Mouse (Mus musculus) stomach, postnatal 0 days (tissue): ENCODE measurements around the gene Cc2d1b. TPM values are rescaled to one million over a fixed set of nuclear protein-coding genes. Genes with fewer than 3 reads are reported as not detected.

ENCODE experiments used
- ATAC-seq: fragments of 200-750 bp; cut with Nextera tagmentation; 2 replicates; pipeline ENCODE4 v1.8.0; 2017; ENCODE audit not compliant: low FRiP score, low TSS enrichment
- DNase-seq: peaks from one replicate; pipeline ENCODE4 v3.0.0-alpha.2; 2016; ENCODE audit warnings: low spot score
- H3K27ac ChIP-seq: fragments of 300-500 bp; sonication (generic); replicated peaks from 2 replicates; pipeline ENCODE4 v1.5.1; 2014; ENCODE audit warnings: mild to moderate bottlenecking, control low read depth
- H3K27me3 ChIP-seq: fragments of 300-500 bp; sonication (generic); 2 replicates; pipeline ENCODE4 v1.6.1; 2014; ENCODE audit warnings: low read length; ENCODE audit not compliant: control insufficient read depth, insufficient read depth
- H3K36me3 ChIP-seq: fragments of 300-500 bp; sonication (generic); 2 replicates; pipeline ENCODE4 v1.6.1; 2014; ENCODE audit warnings: low read length, mixed read lengths; ENCODE audit not compliant: control insufficient read depth, insufficient read depth
- H3K4me1 ChIP-seq: fragments of 300-500 bp; sonication (generic); replicated peaks from 2 replicates; pipeline ENCODE4 v1.6.1; 2014; ENCODE audit warnings: antibody characterized with exemption; ENCODE audit not compliant: control insufficient read depth, insufficient read depth
- H3K4me2 ChIP-seq: fragments of 300-500 bp; sonication (generic); replicated peaks from 2 replicates; pipeline ENCODE4 v1.6.1; 2014; ENCODE audit warnings: low read depth, mild to moderate bottlenecking, control low read depth, moderate library complexity
- H3K4me3 ChIP-seq: fragments of 300-500 bp; sonication (generic); 2 replicates; pipeline ENCODE4 v1.5.1; 2014; ENCODE audit warnings: low read depth, low read length, control low read depth
- H3K9ac ChIP-seq: fragments of 300-500 bp; sonication (generic); 2 replicates; pipeline ENCODE4 v1.6.1; 2014; ENCODE audit warnings: mild to moderate bottlenecking, low read length, control low read depth, mixed read lengths
- H3K9me3 ChIP-seq: fragments of 300-500 bp; sonication (generic); 2 replicates; pipeline ENCODE4 v1.6.1; 2016; ENCODE audit warnings: low read length; ENCODE audit not compliant: control insufficient read depth
- CTCF ChIP-seq: IDR thresholded peaks from 2 replicates; pipeline ENCODE4 v1.5.1; 2016; ENCODE audit warnings: antibody characterized with exemption, low read depth, mild to moderate bottlenecking, moderate library complexity
- EP300 ChIP-seq: optimal IDR thresholded peaks from 2 replicates; pipeline ENCODE3; 2016; ENCODE audit warnings: antibody characterized with exemption
- WGBS: fragments of 180-500 bp; shearing (Covaris S2); extraction: QIAGEN DNeasy Blood & Tissue Kit; methylation state at CpG from one replicate; pipeline ENCODE4 v1.1.7; 2014; 5-methylcytosine and 5-hydroxymethylcytosine counted together
- polyA plus RNA-seq: library from polyadenylated mRNA; unstranded; fragments of >200 nt; fragmentation: Nextera tagmentation; extraction: Ambion mirVana; gene quantifications from 2 replicates; pipeline ENCODE4 v1.2.1, GENCODE M21; 2015

Cc2d1b gene
- polyA plus RNA-seq = 20.9 and 23.1 TPM in 2 replicates

DNA sequence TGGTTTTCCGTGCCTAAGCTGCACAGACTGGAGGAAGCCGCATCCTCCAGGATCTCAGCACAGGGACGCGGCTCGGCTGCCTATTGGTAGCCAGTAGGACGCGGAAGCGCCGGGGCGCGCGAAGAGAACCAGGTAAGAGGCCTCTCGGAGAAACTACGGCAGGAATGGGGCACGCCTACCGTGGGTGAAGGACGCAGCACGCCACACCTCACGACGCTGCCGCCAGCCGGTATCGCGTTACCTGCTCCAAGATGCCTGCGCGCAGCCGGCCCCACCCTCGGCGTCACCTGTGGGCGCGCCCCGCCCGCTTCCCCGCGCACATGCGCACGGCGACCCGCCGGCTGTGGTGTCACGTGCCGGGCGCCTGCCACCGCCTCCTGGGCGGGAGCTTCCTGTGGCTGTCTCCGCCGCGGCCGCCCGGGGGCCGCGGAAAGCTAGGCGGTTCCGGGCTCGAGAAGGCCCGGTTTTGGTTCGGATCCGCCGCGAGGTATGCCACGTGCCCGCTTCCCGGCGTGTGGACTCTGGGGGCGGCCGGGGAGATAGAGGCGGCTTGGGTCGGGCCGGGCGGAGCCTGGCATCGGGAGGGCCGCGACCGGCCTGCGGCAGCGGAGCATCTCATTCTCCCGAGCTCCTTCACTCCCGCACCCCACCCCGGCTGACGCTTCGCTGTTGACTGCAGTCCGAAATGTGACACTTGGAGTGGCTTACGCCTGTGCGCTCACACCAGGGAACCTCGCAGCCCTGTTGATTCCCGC lies at the start of gene Cc2d1b:
Gene Cc2d1b, plus strand, starts transcription at position 354 of the 755 bp plus-strand sequence.
- H3K4me1 ChIP-seq = peaks cover 4% of the 10 kb centered on the region; the same call in 1 of the 2 replicates
- under 1% methylated on average over 68 of the region's 86 CpGs for WGBS
- ATAC-seq = peak; percentile 96
- peak within 1 kb of the TSS; percentile 78 for H3K4me2 ChIP-seq
- H3K4me3 ChIP-seq = peak within 1 kb of the TSS; percentile 70
- peak within 1 kb of the TSS; percentile 89 for H3K9ac ChIP-seq
- peak; percentile 17; the same call in 1 of the 2 replicates for TF ChIP-seq CTCF
- no peak for TF ChIP-seq EP300
- peak; percentile 99 for DNase-seq
- H3K36me3 ChIP-seq = peaks cover 2% of the 10 kb centered on the region; the same call in 1 of the 2 replicates
- no peaks in the 10 kb centered on the region for H3K27me3 ChIP-seq
- H3K9me3 ChIP-seq = no peaks in the 10 kb centered on the region
- H3K27ac ChIP-seq = peak within 1 kb of the TSS; percentile 92

DNA sequence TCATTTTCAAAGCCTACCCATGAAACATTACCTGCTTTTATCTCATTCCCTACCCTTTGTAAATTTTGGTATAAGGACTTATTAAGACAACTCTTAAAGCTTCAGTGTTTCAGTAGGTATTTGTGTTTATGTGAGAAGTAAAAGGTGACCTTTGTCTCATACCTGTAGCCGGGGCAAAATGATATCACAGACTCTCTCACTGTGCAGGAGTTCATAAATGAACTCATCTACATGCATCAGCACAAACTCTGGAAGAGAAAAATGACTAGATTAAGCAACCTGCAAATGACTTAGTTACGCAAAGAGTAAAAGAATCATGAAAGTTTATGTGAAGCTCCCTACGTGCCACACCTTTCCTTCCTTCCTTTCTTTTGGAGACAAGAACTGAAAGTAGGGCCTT lies 47.1 kb upstream of the Cc2d1b start:
- Histone ChIP-seq H3K4me3 (no peak overlapping the region), H3K36me3 (peaks cover 21% of the 10 kb centered on the region), H3K9ac (no peak overlapping the region), H3K4me2 (no peak overlapping the region), H3K9me3 (no peaks in the 10 kb centered on the region), H3K27ac (no peak overlapping the region), H3K4me1 (no peaks in the 10 kb centered on the region), H3K27me3 (no peaks in the 10 kb centered on the region)
- 94% methylated on average over 3 of the region's 3 CpGs for WGBS
- DNase-seq (no peak), ATAC-seq (no peak)
- TF ChIP-seq CTCF (no peak), EP300 (no peak)

DNA sequence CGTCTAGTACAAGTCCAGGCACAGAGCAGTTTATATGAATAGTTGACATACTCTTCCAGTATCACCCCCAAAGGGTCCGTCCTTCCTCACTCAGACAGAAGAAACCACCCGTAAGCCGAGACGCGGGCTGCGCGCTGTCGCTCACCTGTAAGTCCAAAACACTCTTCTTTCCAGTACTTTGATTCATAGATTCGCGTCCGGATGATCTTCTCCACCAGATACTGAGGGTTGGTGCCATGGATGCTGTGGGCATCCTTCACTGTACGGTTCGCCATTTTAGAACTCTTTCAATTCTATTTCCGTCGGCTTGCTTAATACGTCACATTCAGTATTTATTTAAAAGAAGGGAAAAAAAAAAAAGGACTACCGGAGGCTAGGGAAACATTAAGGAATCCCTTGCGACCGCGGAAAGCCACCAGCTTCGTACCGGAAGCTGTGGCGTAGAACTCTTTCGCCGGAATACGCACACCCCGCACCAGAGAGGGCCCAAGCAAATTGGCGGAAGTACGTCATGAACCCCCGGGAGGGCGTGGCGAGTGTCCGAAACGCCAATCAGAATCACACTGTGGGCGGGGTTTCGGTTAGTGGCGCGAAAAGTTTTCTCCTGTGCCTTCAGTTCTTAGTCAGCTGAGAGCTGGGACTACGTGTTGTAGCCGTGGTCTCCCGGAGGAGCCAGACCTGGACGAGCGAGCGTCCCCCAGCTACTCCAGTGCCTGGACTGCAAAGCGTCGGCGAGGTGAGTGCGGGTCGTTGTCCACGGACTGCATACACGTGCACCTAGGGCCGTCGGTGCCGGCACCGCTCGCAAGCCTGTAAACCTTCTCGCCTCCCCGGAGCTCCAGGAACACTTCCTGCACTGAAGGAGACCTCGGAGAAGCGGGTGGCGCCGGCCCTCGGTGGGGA lies 40.6 kb upstream of the Cc2d1b start, which contains the start of the genes Prpf38a and Orc1:
Gene Prpf38a, minus strand, starts transcription at position 497 of the 903 bp plus-strand sequence.
Gene Orc1, plus strand, starts transcription at position 584 of the 903 bp plus-strand sequence.
- Histone ChIP-seq H3K9ac (peak within 1 kb of the TSS; percentile 72), H3K27ac (peak within 1 kb of the TSS; percentile 78), H3K4me3 (peak within 1 kb of the TSS; percentile 81), H3K36me3 (peaks cover 7% of the 10 kb centered on the region; the same call in 1 of the 2 replicates), H3K9me3 (no peaks in the 10 kb centered on the region), H3K4me2 (peak within 1 kb of the TSS; percentile 76), H3K4me1 (no peaks in the 10 kb centered on the region), H3K27me3 (no peaks in the 10 kb centered on the region)
- TF ChIP-seq CTCF (no peak), EP300 (peak; percentile 36)
- peak; percentile 98 for DNase-seq
- under 1% methylated on average over 64 of the region's 64 CpGs for WGBS
- ATAC-seq = peak; percentile 99

DNA sequence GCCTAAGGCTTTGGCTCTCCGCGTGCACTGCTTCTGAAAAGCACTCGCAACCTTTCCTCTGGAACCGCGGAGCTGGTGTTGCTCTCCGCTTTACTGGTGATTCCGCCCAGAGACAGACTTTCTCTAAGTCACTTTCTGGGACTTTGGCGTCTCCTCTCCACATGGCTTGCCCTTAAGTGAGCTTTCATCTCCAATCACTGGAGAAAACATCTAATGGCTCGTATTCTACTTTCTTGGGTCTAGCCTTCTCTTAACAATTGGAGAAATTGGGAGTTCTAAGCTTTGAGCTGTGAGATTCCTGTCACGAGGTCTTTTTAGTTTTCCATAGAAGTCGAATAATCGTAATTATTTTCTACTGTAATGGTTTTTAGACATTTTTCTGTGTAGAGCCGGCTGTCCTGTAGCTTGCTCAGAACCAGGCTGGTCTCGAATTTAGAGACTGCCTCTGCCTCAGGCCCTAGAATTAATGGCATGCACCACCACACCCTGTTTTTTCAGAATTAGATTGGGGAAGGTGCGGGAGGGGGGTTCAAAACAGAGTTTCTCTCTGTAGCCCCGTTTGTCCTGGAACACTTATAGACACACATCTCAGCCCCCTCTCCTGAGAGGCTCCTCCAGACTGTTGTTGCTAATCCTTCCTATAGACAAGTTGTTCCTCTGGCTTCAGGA lies 39.9 kb upstream of the Cc2d1b start:
- 1% methylated on average over 16 of the region's 16 CpGs for WGBS
- Histone ChIP-seq H3K27ac (peak overlapping the region; percentile 78; the same call in 1 of the 2 replicates), H3K4me1 (no peaks in the 10 kb centered on the region), H3K36me3 (peaks cover 7% of the 10 kb centered on the region; the same call in 1 of the 2 replicates), H3K4me2 (peak overlapping the region; percentile 76), H3K4me3 (peak overlapping the region; percentile 81), H3K9ac (peak overlapping the region; percentile 72), H3K9me3 (no peaks in the 10 kb centered on the region), H3K27me3 (no peaks in the 10 kb centered on the region)
- TF ChIP-seq CTCF = no peak
- TF ChIP-seq EP300 = no peak
- no peak for DNase-seq
- ATAC-seq = no peak

DNA sequence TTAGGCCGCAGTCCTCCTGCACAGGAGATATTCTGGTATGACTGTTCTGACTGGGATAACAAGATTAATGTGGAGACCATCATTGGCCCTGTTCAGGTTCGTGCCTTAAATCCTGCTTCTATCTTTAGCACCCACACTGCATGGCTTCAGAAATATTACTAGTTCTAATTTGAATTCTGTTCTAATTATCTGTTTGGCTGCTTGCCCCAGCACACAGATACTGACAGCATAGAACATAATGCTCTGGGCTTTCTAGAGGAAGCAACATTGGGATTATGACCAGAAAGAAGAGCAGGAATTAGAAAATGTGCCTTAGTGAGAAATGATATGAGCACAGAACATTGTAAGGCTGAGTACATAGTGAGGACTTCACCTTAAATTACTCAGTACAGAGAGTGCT lies 26.4 kb upstream of the Cc2d1b start:
- Histone ChIP-seq H3K4me1 (no peaks in the 10 kb centered on the region), H3K4me2 (no peak overlapping the region), H3K4me3 (no peak overlapping the region), H3K27ac (no peak overlapping the region), H3K9me3 (no peaks in the 10 kb centered on the region), H3K9ac (no peak overlapping the region), H3K27me3 (no peaks in the 10 kb centered on the region), H3K36me3 (no peaks in the 10 kb centered on the region)
- DNase-seq = no peak
- TF ChIP-seq CTCF = no peak
- TF ChIP-seq EP300 = no peak
- ATAC-seq = no peak
- 82% methylated on average over 2 of the region's 2 CpGs for WGBS
